Mouse (Mus musculus) olfactory bulb, adult 2 months (tissue): ENCODE data around the gene Sptbn4.

ENCODE experiments used
- CTCF ChIP-seq: fragments of 200-500 bp; IDR thresholded peaks from 2 replicates; pipeline ENCODE4 v1.5.1; 2012; ENCODE audit warnings: low read depth, mild to moderate bottlenecking, low read length, moderate library complexity; ENCODE audit not compliant: insufficient read depth
- POLR2A ChIP-seq: fragments of 200-500 bp; IDR thresholded peaks from 2 replicates; pipeline ENCODE4 v1.6.1; 2012; ENCODE audit warnings: mild to moderate bottlenecking, low read depth, low read length, moderate library complexity; ENCODE audit not compliant: insufficient read depth

DNA sequence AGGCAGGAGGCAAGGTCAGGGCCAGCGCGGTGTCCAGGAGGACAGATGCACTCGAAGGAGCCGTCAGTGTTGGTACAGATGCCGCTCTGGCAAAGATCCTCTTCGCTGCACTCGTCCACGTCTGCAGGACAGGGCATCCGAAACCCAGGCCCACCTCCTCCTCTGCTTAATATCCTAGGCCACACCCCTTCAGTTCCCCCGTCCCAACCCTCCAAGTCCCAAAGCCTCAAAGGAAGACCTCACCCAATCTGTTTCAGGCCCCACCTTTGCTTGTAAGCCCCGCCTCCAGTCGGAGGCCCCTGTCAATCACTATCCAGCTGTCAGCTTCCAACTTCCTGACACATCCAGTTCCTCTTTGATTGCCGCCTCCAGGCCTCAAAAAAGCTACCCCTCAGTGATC, 125.2 kb downstream of the Sptbn4 start:
- TF ChIP-seq POLR2A (no peak), CTCF (no peak)
